Mouse (Mus musculus) stomach, embryonic 15.5 days (tissue): ENCODE measurements around the gene Ppp6r2. TPM values are rescaled to one million over a fixed set of nuclear protein-coding genes. Genes with fewer than 3 reads are reported as not detected.

Experiments used
- ATAC-seq: fragments of 200-750 bp; cut with Nextera tagmentation; 2 replicates; pipeline ENCODE4 v1.8.0; 2017; ENCODE audit warnings: low read depth, moderate number of reproducible peaks, moderate TSS enrichment; ENCODE audit not compliant: insufficient read depth, low FRiP score
- H3K27ac ChIP-seq: fragments of 300-500 bp; sonication (generic); 2 replicates; pipeline ENCODE4 v1.5.1; 2015; ENCODE audit warnings: mild to moderate bottlenecking, inconsistent platforms
- H3K27me3 ChIP-seq: fragments of 300-500 bp; sonication (generic); replicated peaks from 2 replicates; pipeline ENCODE4 v1.6.1; 2015; ENCODE audit warnings: inconsistent platforms
- H3K36me3 ChIP-seq: fragments of 300-500 bp; sonication (generic); 2 replicates; pipeline ENCODE4 v1.6.1; 2015; ENCODE audit warnings: inconsistent platforms
- H3K4me1 ChIP-seq: fragments of 300-500 bp; sonication (generic); 2 replicates; pipeline ENCODE4 v1.6.1; 2015; ENCODE audit warnings: inconsistent platforms
- H3K4me2 ChIP-seq: fragments of 300-500 bp; sonication (generic); 2 replicates; pipeline ENCODE4 v1.6.1; 2015; ENCODE audit warnings: mild to moderate bottlenecking, inconsistent platforms
- H3K4me3 ChIP-seq: fragments of 300-500 bp; sonication (generic); replicated peaks from 2 replicates; pipeline ENCODE4 v1.5.1; 2015; ENCODE audit warnings: inconsistent platforms
- H3K9ac ChIP-seq: fragments of 300-500 bp; sonication (generic); 2 replicates; pipeline ENCODE4 v1.6.1; 2015; ENCODE audit warnings: inconsistent platforms
- H3K9me3 ChIP-seq: fragments of 300-500 bp; sonication (generic); 2 replicates; pipeline ENCODE4 v1.6.1; 2016; ENCODE audit warnings: inconsistent platforms
- WGBS: fragments of 180-500 bp; shearing (Covaris S2); methylation state at CpG from one replicate; pipeline ENCODE4 v1.1.7; 2015; 5-methylcytosine and 5-hydroxymethylcytosine counted together
- polyA plus RNA-seq: library from polyadenylated mRNA; unstranded; fragments of >200 nt; fragmentation: Nextera tagmentation; extraction: Ambion mirVana; gene quantifications from 2 replicates; pipeline ENCODE4 v1.2.1, GENCODE M21; 2015

Gene Ppp6r2
- polyA plus RNA-seq, 1 experiment from 2014 or later = 28.5 TPM

- Histone ChIP-seq H3K4me3 (no peak overlapping the region), H3K36me3 (peaks cover 71% of the 10 kb centered on the region), H3K27me3 (no peaks in the 10 kb centered on the region), H3K4me2 (no peak overlapping the region), H3K9ac (no peak overlapping the region), H3K27ac (no peak overlapping the region), H3K9me3 (no peaks in the 10 kb centered on the region), H3K4me1 (no peaks in the 10 kb centered on the region)
- no peak for ATAC-seq
- WGBS = 97% methylated on average over 2 of the region's 2 CpGs
Measured at GRCm38 (mm10) chr15:89297695-89298094, 86.3 kb downstream of the Ppp6r2 start.

GRCm38 (mm10) chr15:89300180-89300579 is 88.8 kb downstream of the Ppp6r2 start:
- H3K36me3 ChIP-seq = peaks cover 68% of the 10 kb centered on the region

GRCm38 (mm10) chr15:89300600-89300999 is 89.2 kb downstream of the Ppp6r2 start:
- H3K4me1 ChIP-seq = no peaks in the 10 kb centered on the region
- no peak overlapping the region for H3K4me2 ChIP-seq
- 94% methylated on average over 8 of the region's 8 CpGs for WGBS
- no peak for ATAC-seq
- no peak overlapping the region for H3K4me3 ChIP-seq
- peaks cover 66% of the 10 kb centered on the region for H3K36me3 ChIP-seq
- H3K27ac ChIP-seq = no peak overlapping the region
- no peaks in the 10 kb centered on the region for H3K9me3 ChIP-seq
- H3K9ac ChIP-seq = no peak overlapping the region
- no peaks in the 10 kb centered on the region for H3K27me3 ChIP-seq

More at GRCm38 (mm10) chr15:89300180-89300579, 88.8 kb downstream of the Ppp6r2 start:
- Histone ChIP-seq H3K27me3 (no peaks in the 10 kb centered on the region), H3K4me1 (no peaks in the 10 kb centered on the region), H3K4me3 (no peak overlapping the region), H3K4me2 (no peak overlapping the region), H3K9me3 (no peaks in the 10 kb centered on the region), H3K9ac (no peak overlapping the region), H3K27ac (no peak overlapping the region)
- 89% methylated on average over 13 of the region's 13 CpGs for WGBS
- ATAC-seq = no peak

- Histone ChIP-seq H3K27me3 (no peaks in the 10 kb centered on the region), H3K9me3 (no peaks in the 10 kb centered on the region), H3K36me3 (peaks cover 38% of the 10 kb centered on the region), H3K4me3 (no peak overlapping the region), H3K27ac (no peak overlapping the region), H3K9ac (no peak overlapping the region), H3K4me2 (no peak overlapping the region), H3K4me1 (peaks cover 5% of the 10 kb centered on the region; the same call in 1 of the 2 replicates)
- WGBS = 87% methylated on average over 1 of the region's 1 CpGs
- no peak for ATAC-seq
Measured at GRCm38 (mm10) chr15:89305966-89306365, 94.6 kb downstream of the Ppp6r2 start.

GRCm38 (mm10) chr15:89307461-89307860 is 96.1 kb downstream of the Ppp6r2 start:
- 88% methylated on average over 13 of the region's 13 CpGs for WGBS
- Histone ChIP-seq H3K27me3 (no peaks in the 10 kb centered on the region), H3K36me3 (peaks cover 25% of the 10 kb centered on the region), H3K4me3 (no peak overlapping the region), H3K4me2 (no peak overlapping the region), H3K9ac (no peak overlapping the region), H3K4me1 (peaks cover 7% of the 10 kb centered on the region; the same call in 1 of the 2 replicates), H3K9me3 (no peaks in the 10 kb centered on the region), H3K27ac (no peak overlapping the region)
- ATAC-seq = no peak

GRCm38 (mm10) chr15:89308406-89309139 is 97.2 kb downstream of the Ppp6r2 start:
- no peak overlapping the region for H3K9ac ChIP-seq
- no peak overlapping the region for H3K4me2 ChIP-seq
- no peak overlapping the region for H3K4me3 ChIP-seq
- ATAC-seq = peak; percentile 44; the same call in 1 of the 2 replicates
- H3K27me3 ChIP-seq = no peaks in the 10 kb centered on the region
- peaks cover 14% of the 10 kb centered on the region for H3K36me3 ChIP-seq
- WGBS = 80% methylated on average over 7 of the region's 7 CpGs
- peaks cover 17% of the 10 kb centered on the region for H3K4me1 ChIP-seq
- H3K27ac ChIP-seq = 0 out of 2 replicates have a peak overlapping the region, but pooled peaks have one; percentile 31
- H3K9me3 ChIP-seq = no peaks in the 10 kb centered on the region

GRCm38 (mm10) chr15:89309962-89310498 is 98.7 kb downstream of the Ppp6r2 start:
- peaks cover 25% of the 10 kb centered on the region for H3K4me1 ChIP-seq
- no peak overlapping the region for H3K4me2 ChIP-seq
- H3K36me3 ChIP-seq = peaks cover 4% of the 10 kb centered on the region
- H3K27me3 ChIP-seq = no peaks in the 10 kb centered on the region
- H3K4me3 ChIP-seq = no peak overlapping the region
- WGBS = 62% methylated on average over 6 of the region's 6 CpGs
- no peak for ATAC-seq
- H3K9me3 ChIP-seq = no peaks in the 10 kb centered on the region
- no peak overlapping the region for H3K27ac ChIP-seq
- no peak overlapping the region for H3K9ac ChIP-seq

- Histone ChIP-seq H3K27me3 (no peaks in the 10 kb centered on the region), H3K4me1 (peaks cover 25% of the 10 kb centered on the region), H3K4me2 (no peak overlapping the region; the same call in 1 of the 2 replicates), H3K4me3 (no peak overlapping the region), H3K9me3 (no peaks in the 10 kb centered on the region), H3K36me3 (no peaks in the 10 kb centered on the region), H3K27ac (no peak overlapping the region), H3K9ac (no peak overlapping the region)
- ATAC-seq = no peak
- WGBS = 62% methylated on average over 4 of the region's 4 CpGs
Measured at GRCm38 (mm10) chr15:89313359-89313758, 102.0 kb downstream of the Ppp6r2 start.

- 23% methylated on average over 3 of the region's 3 CpGs for WGBS
- ATAC-seq = no peak
Measured at GRCm38 (mm10) chr15:89314107-89314506, 102.8 kb downstream of the Ppp6r2 start.

GRCm38 (mm10) chr15:89314511-89315189 is 103.3 kb downstream of the Ppp6r2 start:
- H3K27ac ChIP-seq = peak overlapping the region; percentile 57
- peak overlapping the region; percentile 89 for H3K4me3 ChIP-seq
- peaks cover 20% of the 10 kb centered on the region for H3K4me1 ChIP-seq
- no peaks in the 10 kb centered on the region for H3K9me3 ChIP-seq
- no peaks in the 10 kb centered on the region for H3K27me3 ChIP-seq
- ATAC-seq = peak; percentile 2; the same call in 1 of the 2 replicates
- peak overlapping the region; percentile 87 for H3K9ac ChIP-seq
- WGBS = under 1% methylated on average over 58 of the region's 58 CpGs
- H3K36me3 ChIP-seq = no peaks in the 10 kb centered on the region
- peak overlapping the region; percentile 79 for H3K4me2 ChIP-seq

More at GRCm38 (mm10) chr15:89314107-89314506, 102.8 kb downstream of the Ppp6r2 start:
- Histone ChIP-seq H3K27ac (no peak overlapping the region), H3K4me1 (peaks cover 20% of the 10 kb centered on the region), H3K4me2 (peak overlapping the region; percentile 79), H3K27me3 (no peaks in the 10 kb centered on the region), H3K36me3 (no peaks in the 10 kb centered on the region), H3K9me3 (no peaks in the 10 kb centered on the region), H3K9ac (peak overlapping the region; percentile 87; the same call in 1 of the 2 replicates), H3K4me3 (peak overlapping the region; percentile 89)

- Histone ChIP-seq H3K9me3 (no peaks in the 10 kb centered on the region), H3K9ac (peak within 1 kb of the TSS; percentile 87), H3K4me2 (peak within 1 kb of the TSS; percentile 79), H3K4me1 (peaks cover 20% of the 10 kb centered on the region), H3K27me3 (no peaks in the 10 kb centered on the region), H3K4me3 (peak within 1 kb of the TSS; percentile 89), H3K36me3 (no peaks in the 10 kb centered on the region), H3K27ac (peak within 1 kb of the TSS; percentile 72)
- ATAC-seq = peak; percentile 100
- WGBS = under 1% methylated on average over 37 of the region's 37 CpGs
Measured at GRCm38 (mm10) chr15:89315190-89315731, 103.9 kb downstream of the Ppp6r2 start, which contains the start of gene Sbf1. Gene Sbf1 (minus strand): TSS chr15:89315311.
